Mouse (Mus musculus) CH12.LX (cell line): ENCODE data around the gene Cdkl4. TPM values are rescaled to one million over a fixed set of nuclear protein-coding genes. Genes with fewer than 3 reads are reported as not detected.

ENCODE experiments used
- DNase-seq: peaks from one replicate; pipeline ENCODE4 v3.0.0-alpha.2; 2013; ENCODE audit errors: extremely low read depth
- H3K27ac ChIP-seq: 2 replicates; pipeline ENCODE4 v1.5.1; 2012; ENCODE audit warnings: low read depth, mild to moderate bottlenecking, control low read depth, moderate library complexity; ENCODE audit not compliant: insufficient read depth
- H3K27me3 ChIP-seq: replicated peaks from 2 replicates; pipeline ENCODE3; 2012; ENCODE audit warnings: inconsistent platforms
- H3K36me3 ChIP-seq, 2 experiments: replicated peaks in 1 of 2; 2 replicates each; pipeline versions ENCODE3 to v1.6.1; 2012; ENCODE audit warnings: inconsistent platforms in 1 of 2, low read length in 1 of 2, mild to moderate bottlenecking in 1 of 2, mixed read lengths in 1 of 2, moderate library complexity in 1 of 2; ENCODE audit not compliant: control insufficient read depth in 1 of 2, insufficient read depth in 1 of 2
- H3K4me1 ChIP-seq, 2 experiments: 2 replicates each; pipeline ENCODE4 v1.6.1; 2012; ENCODE audit warnings: inconsistent platforms in 1 of 2, moderate library complexity in 1 of 2; ENCODE audit not compliant: insufficient read depth in 2 of 2, control insufficient read depth in 1 of 2
- H3K4me2 ChIP-seq: 2 replicates; pipeline ENCODE4 v1.6.1; 2012; ENCODE audit warnings: low read depth, mild to moderate bottlenecking, control low read depth; ENCODE audit not compliant: poor library complexity, insufficient read depth, severe bottlenecking
- H3K4me3 ChIP-seq, 3 experiments: fragments of 150-350 bp in 1 of 3; sonication (generic) in 1 of 3; replicated peaks in 1 of 3; 2 replicates each; pipeline versions ENCODE3 to v1.5.1; 2011 to 2012; ENCODE audit warnings: low read depth in 2 of 3, low read length in 2 of 3, mild to moderate bottlenecking in 2 of 3, moderate library complexity in 2 of 3, control low read depth in 1 of 3, improper control_type of control experiment in 1 of 3, inconsistent platforms in 1 of 3, mixed read lengths in 1 of 3; ENCODE audit not compliant: poor library complexity in 1 of 3
- H3K79me2 ChIP-seq: replicated peaks from 2 replicates; pipeline ENCODE4 v1.6.1; 2012; ENCODE audit warnings: mild to moderate bottlenecking, moderate library complexity; ENCODE audit not compliant: control insufficient read depth, poor library complexity, insufficient read depth, severe bottlenecking; ENCODE audit errors: extremely low read depth
- H3K9ac ChIP-seq: 2 replicates; pipeline ENCODE4 v1.6.1; 2012; ENCODE audit warnings: low read depth, mild to moderate bottlenecking, control low read depth, moderate library complexity; ENCODE audit not compliant: insufficient read depth
- H3K9me3 ChIP-seq: replicated peaks from 2 replicates; pipeline ENCODE3; 2012; ENCODE audit warnings: low read length, inconsistent platforms, mixed read lengths
- BHLHE40 ChIP-seq: IDR thresholded peaks from 2 replicates; pipeline ENCODE4 v1.6.1; 2011; ENCODE audit warnings: mild to moderate bottlenecking, low read depth, low read length, improper control_type of control experiment
- CHD1 ChIP-seq: IDR thresholded peaks from 2 replicates; pipeline ENCODE4 v1.6.1; 2012; ENCODE audit warnings: low read depth, low read length, improper control_type of control experiment, inconsistent platforms
- CHD2 ChIP-seq: IDR thresholded peaks from 2 replicates; pipeline ENCODE4 v1.6.1; 2011; ENCODE audit warnings: low read length, improper control_type of control experiment
- CTCF ChIP-seq, 2 experiments: IDR thresholded peaks in 1 of 2; conservative IDR thresholded peaks in 1 of 2; 2 replicates each; pipeline ENCODE4 v1.5.1; 2011 to 2012; ENCODE audit warnings: low read depth in 2 of 2, low read length in 2 of 2, improper control_type of control experiment in 1 of 2, inconsistent platforms in 1 of 2, mild to moderate bottlenecking in 1 of 2, moderate library complexity in 1 of 2
- E2F4 ChIP-seq: IDR thresholded peaks from 2 replicates; pipeline ENCODE4 v1.6.1; 2011; ENCODE audit warnings: low read depth, low read length, improper control_type of control experiment; ENCODE audit not compliant: insufficient replicate concordance
- ELF1 ChIP-seq: IDR thresholded peaks from 2 replicates; pipeline ENCODE4 v1.6.1; 2014; ENCODE audit warnings: low read depth, mild to moderate bottlenecking, inconsistent platforms, low read length, improper control_type of control experiment
- IRF4 ChIP-seq: IDR thresholded peaks from 2 replicates; pipeline ENCODE4 v1.6.1; 2014; ENCODE audit warnings: low read depth, mild to moderate bottlenecking, inconsistent platforms, low read length, improper control_type of control experiment
- JUN ChIP-seq: IDR thresholded peaks from 2 replicates; pipeline ENCODE4 v1.6.1; 2011; ENCODE audit warnings: low read depth, mild to moderate bottlenecking, low read length, improper control_type of control experiment, moderate library complexity; ENCODE audit not compliant: insufficient read depth
- KAT2A ChIP-seq: IDR thresholded peaks from 2 replicates; pipeline ENCODE4 v1.6.1; 2012; ENCODE audit warnings: low read length, improper control_type of control experiment, inconsistent platforms; ENCODE audit not compliant: insufficient replicate concordance
- MAX ChIP-seq: IDR thresholded peaks from 2 replicates; pipeline ENCODE4 v1.6.1; 2011; ENCODE audit warnings: low read length, improper control_type of control experiment
- MAZ ChIP-seq: IDR thresholded peaks from 2 replicates; pipeline ENCODE4 v1.6.1; 2012; ENCODE audit warnings: low read depth, mild to moderate bottlenecking, inconsistent platforms, low read length, improper control_type of control experiment, moderate library complexity
- MYC ChIP-seq: IDR thresholded peaks from 2 replicates; pipeline ENCODE4 v1.6.1; 2011; ENCODE audit warnings: low read depth, mild to moderate bottlenecking, improper control_type of control experiment, low read length
- NELFE ChIP-seq: IDR thresholded peaks from 2 replicates; pipeline ENCODE4 v1.6.1; 2011; ENCODE audit warnings: low read depth, low read length, improper control_type of control experiment
- NRF1 ChIP-seq: IDR thresholded peaks from 2 replicates; pipeline ENCODE4 v1.6.1; 2014; ENCODE audit warnings: low read depth, mild to moderate bottlenecking, inconsistent platforms, low read length, improper control_type of control experiment, moderate library complexity
- POLR2A ChIP-seq: IDR thresholded peaks from 2 replicates; pipeline ENCODE4 v1.6.1; 2011; ENCODE audit warnings: low read depth, mild to moderate bottlenecking, improper control_type of control experiment, low read length
- POLR2AphosphoS2 ChIP-seq: IDR thresholded peaks from 2 replicates; pipeline ENCODE4 v1.6.1; 2011; ENCODE audit warnings: low read depth, low read length, improper control_type of control experiment
- RAD21 ChIP-seq: IDR thresholded peaks from 2 replicates; pipeline ENCODE4 v1.6.1; 2011; ENCODE audit warnings: low read depth, mild to moderate bottlenecking, low read length, improper control_type of control experiment, moderate library complexity
- SMC3 ChIP-seq: IDR thresholded peaks from 2 replicates; pipeline ENCODE4 v1.6.1; 2011; ENCODE audit warnings: low read depth, low read length, improper control_type of control experiment
- TBP ChIP-seq: conservative IDR thresholded peaks from 2 replicates; pipeline ENCODE4 v1.6.1; 2011; ENCODE audit warnings: low read depth, low read length, improper control_type of control experiment
- TCF12 ChIP-seq: IDR thresholded peaks from 2 replicates; pipeline ENCODE4 v1.6.1; 2014; ENCODE audit warnings: low read depth, mild to moderate bottlenecking, inconsistent platforms, low read length, improper control_type of control experiment
- UBTF ChIP-seq: IDR thresholded peaks from 2 replicates; pipeline ENCODE4 v1.6.1; 2012; ENCODE audit warnings: low read depth, mild to moderate bottlenecking, inconsistent platforms, low read length, improper control_type of control experiment, moderate library complexity
- USF1 ChIP-seq: IDR thresholded peaks from 2 replicates; pipeline ENCODE4 v1.6.1; 2014; ENCODE audit warnings: low read depth, mild to moderate bottlenecking, inconsistent platforms, low read length, improper control_type of control experiment
- ZC3H11A ChIP-seq: IDR thresholded peaks from 2 replicates; pipeline ENCODE4 v1.6.1; 2012; ENCODE audit warnings: low read depth, mild to moderate bottlenecking, inconsistent platforms, low read length, improper control_type of control experiment
- ZNF384 ChIP-seq: IDR thresholded peaks from 2 replicates; pipeline ENCODE4 v1.6.1; 2012; ENCODE audit warnings: low read depth, low read length, improper control_type of control experiment, inconsistent platforms
- dilution Hi-C: fragments of 300-500 bp; cut with MboI; formaldehyde crosslinking; loops from 2 replicates; pipeline ENCODE4 v1.14.3; 2020; ENCODE audit warnings: low sequenced_read_pairs; ENCODE audit not compliant: extremely low pct_unique_long_range_greater_than_20kb, extremely low pct_ligation_motif_present
- in situ Hi-C: fragments of 300-500 bp; cut with MboI; formaldehyde crosslinking; loops from 3 replicates; pipeline ENCODE4 v1.14.3; 2019; ENCODE audit warnings: low sequenced_read_pairs, low pct_ligation_motif_present, low pct_unique_long_range_greater_than_20kb, mixed read lengths
- polyA plus RNA-seq: library from polyadenylated mRNA; unstranded; fragments of >175 nt; gene quantifications from 2 replicates; pipeline ENCODE4 v1.2.1, GENCODE M21; 2012; ENCODE audit warnings: low read depth; ENCODE audit not compliant: insufficient read length
- total RNA-seq, 2 experiments: library from RNA; depleted of rRNA; stranded (reverse); fragments of 300-350 nt in 1 of 2; fragments of >200 nt in 1 of 2; gene quantifications; 2 replicates each; pipeline ENCODE4 v1.2.3; 2012 to 2014

Cdkl4 gene
- total and polyA plus RNA-seq, 3 experiments, result 0.76 to 2.0 (median 1.2) TPM

- no peak for TF ChIP-seq TBP
- TF ChIP-seq IRF4, result no peak
- TF ChIP-seq CTCF (conservative IDR thresholded peaks at IDR 0.05 in 1 of 2, IDR thresholded peaks at IDR 0.05 in 1 of 2; ENCODE audit: low read depth in 2 of 2, low read length in 2 of 2), result no peak
- TF ChIP-seq JUN, result no peak
- TF ChIP-seq ZNF384, result no peak
- TF ChIP-seq ELF1, result no peak
- no peak for TF ChIP-seq E2F4
- TF ChIP-seq SMC3, result no peak
- TF ChIP-seq UBTF, result no peak
- no peak for TF ChIP-seq RAD21
- TF ChIP-seq CHD1, result no peak
- TF ChIP-seq MAX, result no peak
- no peak for TF ChIP-seq USF1
- TF ChIP-seq CHD2, result no peak
- no peak for TF ChIP-seq NRF1
- no peak for TF ChIP-seq ZC3H11A
- no peak overlapping the region for H3K27ac ChIP-seq
- no peak overlapping the region for H3K9ac ChIP-seq
- dilution Hi-C loops (no loop called here), in situ Hi-C loops (no loop called here)
- no peaks in the 10 kb centered on the region for H3K9me3 ChIP-seq
- peak; percentile 12 for DNase-seq
- H3K4me3 ChIP-seq, result no peak overlapping the region
- no peak overlapping the region for H3K4me2 ChIP-seq
- H3K4me1 ChIP-seq, result peaks cover 0 to 21% of the 10 kb centered on the region in 2 experiments; a peak in 3 of 4 replicates
- H3K27me3 ChIP-seq, result no peaks in the 10 kb centered on the region
- no peaks in the 10 kb centered on the region for H3K79me2 ChIP-seq
- H3K36me3 ChIP-seq, result peaks cover 0 to 11% of the 10 kb centered on the region in 2 experiments
Measured at GRCm38 (mm10) chr17:80621691-80622090, 44.1 kb upstream of the Cdkl4 start.

- dilution Hi-C loops (no loop called here), in situ Hi-C loops (no loop called here)
- Histone ChIP-seq H3K27ac (no peak overlapping the region), H3K79me2 (no peaks in the 10 kb centered on the region), H3K4me2 (no peak overlapping the region), H3K27me3 (no peaks in the 10 kb centered on the region), H3K9ac (no peak overlapping the region), H3K9me3 (no peaks in the 10 kb centered on the region), H3K36me3 (peaks cover 0 to 12% of the 10 kb centered on the region in 2 experiments), H3K4me1 (peaks cover 0 to 21% of the 10 kb centered on the region in 2 experiments; a peak in 3 of 4 replicates), H3K4me3 (no peak overlapping the region)
- peak; percentile 68 for DNase-seq
- TF ChIP-seq MAZ (no peak), USF1 (no peak), ZC3H11A (peak; percentile 6; the same call in 1 of the 2 replicates), POLR2AphosphoS2 (no peak), MYC (peak; percentile 87), RAD21 (peak; percentile 80), NELFE (peak; percentile 15; the same call in 1 of the 2 replicates), TCF12 (no peak), POLR2A (no peak), MAX (peak; percentile 60), NRF1 (no peak), CTCF (conservative IDR thresholded peaks at IDR 0.05 in 1 of 2, IDR thresholded peaks at IDR 0.05 in 1 of 2; ENCODE audit: low read depth in 2 of 2, low read length in 2 of 2) (peak; percentile 79 to 85), ZNF384 (no peak), SMC3 (peak; percentile 87), BHLHE40 (no peak), KAT2A (0 out of 2 replicates have a peak, but pooled peaks have one; percentile 11)
Measured at GRCm38 (mm10) chr17:80620786-80621423, 43.3 kb upstream of the Cdkl4 start.
